In the genomic region with DNA sequence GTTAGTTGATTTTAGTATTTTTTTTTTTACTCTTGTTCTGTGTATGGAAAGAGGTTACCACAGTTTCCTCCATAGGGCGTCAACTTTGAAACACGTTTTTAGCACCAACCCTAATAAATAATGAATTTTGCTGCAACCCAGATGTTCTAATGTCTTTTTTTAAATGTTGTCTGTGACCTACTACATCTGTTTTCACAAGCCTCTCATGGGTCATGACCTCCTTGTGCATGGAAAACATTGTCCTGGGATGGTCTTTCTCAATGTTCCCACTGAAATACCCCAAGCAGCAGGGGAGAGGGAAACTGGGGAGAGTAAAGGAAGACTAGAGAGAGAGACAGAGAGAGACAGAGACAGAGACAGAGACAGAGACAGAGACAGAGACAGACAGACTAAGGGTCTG, we compare ENCODE assay signal across 19 mouse cellular contexts.
A peak's percentile ranks its signal among the peaks of the same experiment; 100 is the strongest.
DNase-seq lines count a peak whose midpoint lies in the region; ATAC-seq and TF ChIP-seq lines count a peak whose summit lies in the region.
"Had no signal": no experiment of that assay in that cellular context is flagged by ENCODE, and none has a peak within 500 bp of the region (broad histone marks: within the 10 kb centered on the region; RNA-seq: fewer than 3 reads in every experiment).

No protein-coding gene starts in this region.

- peak; percentile 45; the same call in 1 of the 2 replicates for TF ChIP-seq EP300 in lung, postnatal 0 days (IDR thresholded peaks at IDR 0.05)

- H3K4me1 ChIP-seq in lung, postnatal 0 days (ENCODE audit: insufficient read depth, low read depth, low read length), result no peaks in the 10 kb centered on the region
- no peaks in the 10 kb centered on the region for H3K4me1 ChIP-seq in thymus, adult 2 months (replicated peaks; ENCODE audit: control insufficient read depth, insufficient read depth, low read length)
- H3K4me1 ChIP-seq: hindbrain, embryonic 13.5 days had no signal

- peak; percentile 18 for DNase-seq in embryo, embryonic 10 days (ENCODE audit: low spot score)
- no peak for DNase-seq in embryo, embryonic 9.5 days (ENCODE audit: extremely low spot score)
- DNase-seq in lung, postnatal 0 days (ENCODE audit: low spot score), result peak; percentile 70
- no peak for DNase-seq in lung, postnatal 4 days
- DNase-seq in layer of hippocampus, adult 18-20 months (ENCODE audit: low spot score in 2 of 2), result no peak
- no peak for DNase-seq in thymus, adult 2 months
- DNase-seq: adrenal gland, postnatal 14 days; cerebellum, adult 18-20 months; cerebellum, adult 9-11 months; forebrain, postnatal 0 days; gastrocnemius, postnatal 14 days; heart, adult 2 months; heart, postnatal 14 days had no signal

- no peaks in the 10 kb centered on the region for H3K9me3 ChIP-seq in lung, postnatal 0 days (ENCODE audit: low read length)
- H3K9me3 ChIP-seq: embryonic facial prominence, embryonic 10.5 days; forebrain, embryonic 13.5 days; heart, embryonic 15.5 days; hindbrain, embryonic 13.5 days had no signal

- no peak overlapping the region for H3K4me2 ChIP-seq in lung, postnatal 0 days (replicated peaks; ENCODE audit: low read depth, low read length)
- H3K4me2 ChIP-seq: forebrain, embryonic 13.5 days; heart, embryonic 11.5 days; heart, embryonic 15.5 days; hindbrain, embryonic 13.5 days had no signal

- no peak overlapping the region for H3K4me3 ChIP-seq in lung, postnatal 0 days (ENCODE audit: low read depth, low read length)
- no peak overlapping the region for H3K4me3 ChIP-seq in thymus, adult 2 months (ENCODE audit: control insufficient read depth, insufficient read depth, low read length)
- H3K4me3 ChIP-seq: embryonic facial prominence, embryonic 10.5 days; forebrain, embryonic 13.5 days; heart, adult 2 months; heart, embryonic 15.5 days; hindbrain, embryonic 13.5 days had no signal

- no peak overlapping the region for H3K9ac ChIP-seq in lung, postnatal 0 days (replicated peaks; ENCODE audit: low read depth)
- H3K9ac ChIP-seq: forebrain, embryonic 13.5 days; forebrain, postnatal 0 days; heart, embryonic 15.5 days; hindbrain, embryonic 13.5 days had no signal

- H3K36me3 ChIP-seq in lung, postnatal 0 days (ENCODE audit: insufficient read depth, low read length), result no peaks in the 10 kb centered on the region
- no peaks in the 10 kb centered on the region for H3K36me3 ChIP-seq in thymus, adult 2 months (ENCODE audit: control insufficient read depth, insufficient read depth, low read length)
- H3K36me3 ChIP-seq: embryonic facial prominence, embryonic 10.5 days; heart, embryonic 15.5 days; hindbrain, embryonic 13.5 days had no signal

- TF ChIP-seq CTCF in lung, postnatal 0 days (IDR thresholded peaks at IDR 0.05), result no peak
- no peak for TF ChIP-seq CTCF in thymus, adult 2 months (IDR thresholded peaks at IDR 0.05; ENCODE audit: borderline replicate concordance, control insufficient read depth, extremely low read depth, insufficient read depth, low read length, poor library complexity)

- TF ChIP-seq POLR2A in thymus, adult 2 months (IDR thresholded peaks at IDR 0.05; ENCODE audit: control insufficient read depth, extremely low read depth, insufficient read depth, low read length, poor library complexity), result no peak

- no peak overlapping the region for H3K27ac ChIP-seq in lung, postnatal 0 days (ENCODE audit: low read length)
- no peak overlapping the region for H3K27ac ChIP-seq in thymus, adult 2 months (ENCODE audit: control insufficient read depth, insufficient read depth, low read length)
- H3K27ac ChIP-seq: embryonic facial prominence, embryonic 10.5 days; forebrain, embryonic 13.5 days; heart, adult 2 months; heart, embryonic 15.5 days; hindbrain, embryonic 13.5 days had no signal

- 64% methylated on average over 2 of the region's 2 CpGs for WGBS in lung, postnatal 0 days
- 56% methylated on average over 2 of the region's 2 CpGs for WGBS in thymus, adult 2 months

- ATAC-seq in lung, postnatal 0 days, result 0 out of 2 replicates have a peak, but pooled peaks have one; percentile 40
- ATAC-seq in inflammation-experienced regulatory T-cells, adult 6 months, result peak; percentile 14
- ATAC-seq: forebrain, embryonic 13.5 days; forebrain, postnatal 0 days had no signal

- H3K27me3 ChIP-seq in lung, postnatal 0 days (replicated peaks; ENCODE audit: insufficient read depth, low read length), result no peaks in the 10 kb centered on the region
- H3K27me3 ChIP-seq in thymus, adult 2 months (ENCODE audit: control insufficient read depth, insufficient read depth, low read length), result no peaks in the 10 kb centered on the region
- H3K27me3 ChIP-seq: forebrain, embryonic 13.5 days; heart, embryonic 15.5 days; hindbrain, embryonic 13.5 days had no signal

Comparison
In these comparisons a context has a peak if more than half of its experiments do, and no peak if none do; other contexts are left out.
1. DNase-seq: peak in embryo, embryonic 10 days (single experiment) and lung, postnatal 0 days (single experiment); none in embryo, embryonic 9.5 days (single experiment), lung, postnatal 4 days (0 of 2), layer of hippocampus, adult 18-20 months (0 of 2) and thymus, adult 2 months (single experiment).